In the genomic region with DNA sequence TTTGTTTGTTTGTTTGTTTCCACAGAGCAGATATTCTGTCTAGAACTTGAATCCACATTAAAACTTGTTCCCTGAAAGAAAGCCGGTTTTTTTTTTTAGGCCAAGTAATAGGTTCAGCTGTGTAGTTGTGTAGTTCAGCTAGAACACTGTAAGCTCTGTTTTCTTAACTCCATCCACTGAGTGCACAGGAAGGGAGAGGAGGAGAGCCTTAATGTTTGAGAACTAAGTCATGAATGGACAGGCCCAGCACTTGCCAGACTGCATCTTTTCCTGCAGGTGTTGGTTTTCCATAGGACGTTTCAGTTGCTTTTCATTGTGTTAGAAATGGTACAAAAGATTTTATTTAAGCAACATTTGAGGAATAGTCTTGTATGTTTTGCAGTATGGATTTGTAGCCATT, we compare ENCODE assay signal across 12 mouse cellular contexts.
"Had no signal": no experiment of that assay in that cellular context is flagged by ENCODE, and none has a peak within 500 bp of the region (broad histone marks: within the 10 kb centered on the region; RNA-seq: fewer than 3 reads in every experiment).

No protein-coding gene starts in this region.

- ATAC-seq: midbrain, embryonic 13.5 days; midbrain, embryonic 16.5 days had no signal

- H3K9me3 ChIP-seq: liver, embryonic 13.5 days; lung, embryonic 15.5 days; megakaryocyte, embryonic 14.5 days; midbrain, embryonic 10.5 days; midbrain, embryonic 13.5 days; neural tube, embryonic 13.5 days had no signal

- H3K27ac ChIP-seq: liver, embryonic 13.5 days; lung, embryonic 15.5 days; midbrain, embryonic 10.5 days; midbrain, embryonic 13.5 days; neural tube, embryonic 13.5 days had no signal

- H3K36me3 ChIP-seq: liver, embryonic 13.5 days; lung, embryonic 15.5 days; midbrain, embryonic 10.5 days; midbrain, embryonic 13.5 days; neural tube, embryonic 13.5 days had no signal

- H3K27me3 ChIP-seq: liver, embryonic 13.5 days; lung, embryonic 15.5 days; megakaryocyte, embryonic 14.5 days; midbrain, embryonic 13.5 days; neural tube, embryonic 13.5 days had no signal

- H3K9ac ChIP-seq: liver, embryonic 13.5 days; lung, embryonic 15.5 days; midbrain, embryonic 13.5 days; neural tube, embryonic 13.5 days had no signal

- H3K4me2 ChIP-seq: liver, embryonic 13.5 days; lung, embryonic 15.5 days; midbrain, embryonic 13.5 days; neural tube, embryonic 13.5 days had no signal

- DNase-seq: kidney, adult 18-20 months; kidney, adult 9 months; liver, embryonic 13.5 days; thymus, adult 18-20 months; thymus, postnatal 36 days had no signal

- H3K4me3 ChIP-seq: liver, embryonic 13.5 days; lung, embryonic 15.5 days; megakaryocyte, embryonic 14.5 days; midbrain, embryonic 10.5 days; midbrain, embryonic 13.5 days; myocyte; neural tube, embryonic 13.5 days had no signal

- H3K4me1 ChIP-seq: liver, embryonic 13.5 days; lung, embryonic 15.5 days; midbrain, embryonic 10.5 days had no signal
